Mouse (Mus musculus) midbrain, embryonic 15.5 days (tissue): ENCODE measurements around the gene Camk1d. TPM values are rescaled to one million over a fixed set of nuclear protein-coding genes. Genes with fewer than 3 reads are reported as not detected.

ENCODE experiments used
- ATAC-seq: fragments of 200-750 bp; cut with Nextera tagmentation; replicated peaks from 2 replicates; pipeline ENCODE4 v1.8.0; 2017; ENCODE audit warnings: moderate TSS enrichment
- H3K27ac ChIP-seq: fragments of 300-500 bp; sonication (generic); 2 replicates; pipeline ENCODE4 v1.5.1; 2015; ENCODE audit warnings: mild to moderate bottlenecking, inconsistent platforms
- H3K27me3 ChIP-seq: fragments of 300-500 bp; sonication (generic); replicated peaks from 2 replicates; pipeline ENCODE4 v1.6.1; 2015; ENCODE audit warnings: inconsistent platforms
- H3K36me3 ChIP-seq: fragments of 300-500 bp; sonication (generic); replicated peaks from 2 replicates; pipeline ENCODE4 v1.6.1; 2015; ENCODE audit warnings: inconsistent platforms
- H3K4me1 ChIP-seq: fragments of 300-500 bp; sonication (generic); 2 replicates; pipeline ENCODE4 v1.6.1; 2015; ENCODE audit warnings: inconsistent platforms
- H3K4me2 ChIP-seq: fragments of 300-500 bp; sonication (generic); 2 replicates; pipeline ENCODE4 v1.6.1; 2015; ENCODE audit warnings: inconsistent platforms, mild to moderate bottlenecking, moderate library complexity
- H3K4me3 ChIP-seq: fragments of 300-500 bp; sonication (generic); 2 replicates; pipeline ENCODE4 v1.5.1; 2015; ENCODE audit warnings: mild to moderate bottlenecking, inconsistent platforms
- H3K9ac ChIP-seq: fragments of 300-500 bp; sonication (generic); 2 replicates; pipeline ENCODE4 v1.6.1; 2015; ENCODE audit warnings: mild to moderate bottlenecking, inconsistent platforms
- H3K9me3 ChIP-seq: fragments of 300-500 bp; sonication (generic); 2 replicates; pipeline ENCODE4 v1.6.1; 2016; ENCODE audit warnings: inconsistent platforms
- WGBS: fragments of 180-500 bp; shearing (Covaris S2); methylation state at CpG from one replicate; pipeline ENCODE4 v1.1.7; 2015; ENCODE audit warnings: mixed read lengths; 5-methylcytosine and 5-hydroxymethylcytosine counted together
- polyA plus RNA-seq: library from polyadenylated mRNA; unstranded; fragments of >200 nt; fragmentation: Nextera tagmentation; extraction: Ambion mirVana; gene quantifications from 2 replicates; pipeline ENCODE4 v1.2.1, GENCODE M21; 2015

Gene Camk1d
- polyA plus RNA-seq, 1 experiment from 2014 or later, result 6.7 TPM

GRCm38 (mm10) chr2:5674512-5674911 lies 39.8 kb downstream of the Camk1d start:
- Histone ChIP-seq H3K36me3 (no peaks in the 10 kb centered on the region), H3K27ac (no peak overlapping the region), H3K9me3 (no peaks in the 10 kb centered on the region), H3K4me1 (peaks cover 7% of the 10 kb centered on the region; the same call in 1 of the 2 replicates), H3K4me3 (no peak overlapping the region), H3K9ac (no peak overlapping the region), H3K4me2 (no peak overlapping the region), H3K27me3 (no peaks in the 10 kb centered on the region)
- WGBS, result 95% methylated on average over 9 of the region's 9 CpGs
- no peak for ATAC-seq

- Histone ChIP-seq H3K4me3 (no peak overlapping the region), H3K36me3 (no peaks in the 10 kb centered on the region), H3K9ac (no peak overlapping the region), H3K27me3 (no peaks in the 10 kb centered on the region), H3K27ac (no peak overlapping the region), H3K4me1 (peaks cover 7% of the 10 kb centered on the region; the same call in 1 of the 2 replicates), H3K4me2 (no peak overlapping the region), H3K9me3 (no peaks in the 10 kb centered on the region)
- no peak for ATAC-seq
- 90% methylated on average over 6 of the region's 6 CpGs for WGBS
Observed at GRCm38 (mm10) chr2:5673816-5674215, 40.5 kb downstream of the Camk1d start.

GRCm38 (mm10) chr2:5672906-5673589 lies 41.3 kb downstream of the Camk1d start:
- peaks cover 7% of the 10 kb centered on the region; the same call in 1 of the 2 replicates for H3K4me1 ChIP-seq
- no peak overlapping the region for H3K4me2 ChIP-seq
- no peaks in the 10 kb centered on the region for H3K36me3 ChIP-seq
- no peak overlapping the region for H3K27ac ChIP-seq
- H3K9me3 ChIP-seq, result no peaks in the 10 kb centered on the region
- no peak overlapping the region for H3K9ac ChIP-seq
- 61% methylated on average over 7 of the region's 7 CpGs for WGBS
- no peak for ATAC-seq
- H3K27me3 ChIP-seq, result no peaks in the 10 kb centered on the region
- no peak overlapping the region for H3K4me3 ChIP-seq

GRCm38 (mm10) chr2:5670146-5670545 lies 44.2 kb downstream of the Camk1d start:
- no peak for ATAC-seq
- no peaks in the 10 kb centered on the region for H3K4me1 ChIP-seq
- WGBS, result 94% methylated on average over 10 of the region's 10 CpGs
- H3K4me2 ChIP-seq, result no peak overlapping the region
- no peak overlapping the region for H3K9ac ChIP-seq
- no peaks in the 10 kb centered on the region for H3K9me3 ChIP-seq
- H3K27me3 ChIP-seq, result no peaks in the 10 kb centered on the region
- H3K4me3 ChIP-seq, result no peak overlapping the region
- no peaks in the 10 kb centered on the region for H3K36me3 ChIP-seq
- no peak overlapping the region for H3K27ac ChIP-seq

- Histone ChIP-seq H3K27ac (no peak overlapping the region), H3K9ac (no peak overlapping the region), H3K4me2 (no peak overlapping the region), H3K36me3 (no peaks in the 10 kb centered on the region), H3K4me1 (no peaks in the 10 kb centered on the region), H3K4me3 (no peak overlapping the region), H3K27me3 (no peaks in the 10 kb centered on the region), H3K9me3 (no peaks in the 10 kb centered on the region)
- WGBS, result 86% methylated on average over 15 of the region's 15 CpGs
- no peak for ATAC-seq
Observed at GRCm38 (mm10) chr2:5669498-5670040, 44.7 kb downstream of the Camk1d start.

GRCm38 (mm10) chr2:5668940-5669339 lies 45.4 kb downstream of the Camk1d start:
- Histone ChIP-seq H3K9me3 (no peaks in the 10 kb centered on the region), H3K4me1 (no peaks in the 10 kb centered on the region), H3K4me2 (no peak overlapping the region), H3K9ac (no peak overlapping the region), H3K36me3 (no peaks in the 10 kb centered on the region), H3K27me3 (no peaks in the 10 kb centered on the region), H3K4me3 (no peak overlapping the region), H3K27ac (no peak overlapping the region)
- WGBS, result 82% methylated on average over 4 of the region's 4 CpGs
- no peak for ATAC-seq

- Histone ChIP-seq H3K27ac (no peak overlapping the region), H3K27me3 (no peaks in the 10 kb centered on the region), H3K4me2 (no peak overlapping the region), H3K36me3 (no peaks in the 10 kb centered on the region), H3K4me3 (no peak overlapping the region), H3K9me3 (no peaks in the 10 kb centered on the region), H3K4me1 (no peaks in the 10 kb centered on the region), H3K9ac (no peak overlapping the region)
- no peak for ATAC-seq
- WGBS, result 93% methylated on average over 9 of the region's 9 CpGs
Observed at GRCm38 (mm10) chr2:5663499-5663898, 50.8 kb downstream of the Camk1d start.

- Histone ChIP-seq H3K36me3 (no peaks in the 10 kb centered on the region), H3K4me1 (no peaks in the 10 kb centered on the region), H3K27me3 (no peaks in the 10 kb centered on the region), H3K9ac (no peak overlapping the region), H3K27ac (no peak overlapping the region), H3K9me3 (no peaks in the 10 kb centered on the region), H3K4me2 (no peak overlapping the region), H3K4me3 (no peak overlapping the region)
- no peak for ATAC-seq
- WGBS, result 61% methylated on average over 5 of the region's 5 CpGs
Observed at GRCm38 (mm10) chr2:5661946-5662345, 52.4 kb downstream of the Camk1d start.

- Histone ChIP-seq H3K9ac (no peak overlapping the region), H3K4me1 (no peaks in the 10 kb centered on the region), H3K9me3 (no peaks in the 10 kb centered on the region), H3K36me3 (no peaks in the 10 kb centered on the region), H3K4me2 (no peak overlapping the region), H3K27me3 (no peaks in the 10 kb centered on the region), H3K4me3 (no peak overlapping the region), H3K27ac (no peak overlapping the region)
- 82% methylated on average over 3 of the region's 3 CpGs for WGBS
- ATAC-seq, result no peak
Observed at GRCm38 (mm10) chr2:5658000-5658399, 56.3 kb downstream of the Camk1d start.

GRCm38 (mm10) chr2:5656326-5656725 lies 58.0 kb downstream of the Camk1d start:
- Histone ChIP-seq H3K4me2 (no peak overlapping the region), H3K4me1 (no peaks in the 10 kb centered on the region), H3K36me3 (no peaks in the 10 kb centered on the region), H3K9ac (no peak overlapping the region), H3K4me3 (no peak overlapping the region), H3K27me3 (no peaks in the 10 kb centered on the region), H3K27ac (no peak overlapping the region), H3K9me3 (no peaks in the 10 kb centered on the region)
- no peak for ATAC-seq
- WGBS, result 73% methylated on average over 3 of the region's 3 CpGs

- Histone ChIP-seq H3K27me3 (no peaks in the 10 kb centered on the region), H3K9ac (no peak overlapping the region), H3K9me3 (no peaks in the 10 kb centered on the region), H3K27ac (no peak overlapping the region), H3K36me3 (no peaks in the 10 kb centered on the region), H3K4me2 (no peak overlapping the region), H3K4me1 (no peaks in the 10 kb centered on the region), H3K4me3 (no peak overlapping the region)
- 90% methylated on average over 6 of the region's 6 CpGs for WGBS
- no peak for ATAC-seq
Observed at GRCm38 (mm10) chr2:5652071-5652470, 62.2 kb downstream of the Camk1d start.

- Histone ChIP-seq H3K27ac (no peak overlapping the region), H3K4me3 (no peak overlapping the region), H3K4me1 (no peaks in the 10 kb centered on the region), H3K36me3 (no peaks in the 10 kb centered on the region), H3K27me3 (no peaks in the 10 kb centered on the region), H3K9me3 (no peaks in the 10 kb centered on the region), H3K4me2 (no peak overlapping the region), H3K9ac (no peak overlapping the region)
- 89% methylated on average over 10 of the region's 10 CpGs for WGBS
- ATAC-seq, result no peak
Observed at GRCm38 (mm10) chr2:5651285-5651870, 62.9 kb downstream of the Camk1d start.

- ATAC-seq, result no peak
Observed at GRCm38 (mm10) chr2:5649226-5649625, 65.1 kb downstream of the Camk1d start.

More at GRCm38 (mm10) chr2:5649226-5649625, 65.1 kb downstream of the Camk1d start:
- Histone ChIP-seq H3K9ac (no peak overlapping the region), H3K27ac (no peak overlapping the region), H3K9me3 (no peaks in the 10 kb centered on the region), H3K4me3 (no peak overlapping the region), H3K36me3 (no peaks in the 10 kb centered on the region), H3K4me1 (no peaks in the 10 kb centered on the region), H3K27me3 (no peaks in the 10 kb centered on the region), H3K4me2 (no peak overlapping the region)
- WGBS, result 84% methylated on average over 5 of the region's 5 CpGs
